Mouse (Mus musculus): ENCODE data around the gene Alox12e.

The Alox12e gene

GRCm38 (mm10) chr11:70285686-70286085 lies 36.7 kb downstream of the Alox12e start:
- in situ Hi-C loops (cut with MboI): no loop called here

GRCm38 (mm10) chr11:70284757-70285156 lies 37.7 kb downstream of the Alox12e start:
- in situ Hi-C loops (cut with MboI): no loop called here

- in situ Hi-C loops (cut with MboI): no loop called here
These were observed 38.8 kb downstream of the Alox12e start for GRCm38 (mm10) chr11:70283666-70284065.

- in situ Hi-C loops (cut with MboI): no loop called here
These were observed 42.0 kb downstream of the Alox12e start for GRCm38 (mm10) chr11:70280441-70280840.

- in situ Hi-C loops (cut with MboI): no loop called here
These were observed 43.5 kb downstream of the Alox12e start for GRCm38 (mm10) chr11:70278961-70279360.

- in situ Hi-C loops (cut with MboI): no loop called here
These were observed 50.8 kb downstream of the Alox12e start for GRCm38 (mm10) chr11:70271641-70272040.

- in situ Hi-C loops (cut with MboI): no loop called here
These were observed 56.0 kb downstream of the Alox12e start for GRCm38 (mm10) chr11:70266405-70266804.

GRCm38 (mm10) chr11:70265819-70266218 lies 56.6 kb downstream of the Alox12e start:
- in situ Hi-C loops (cut with MboI): no loop called here

Measured in mature B cell (primary cell).